In the genomic region with DNA sequence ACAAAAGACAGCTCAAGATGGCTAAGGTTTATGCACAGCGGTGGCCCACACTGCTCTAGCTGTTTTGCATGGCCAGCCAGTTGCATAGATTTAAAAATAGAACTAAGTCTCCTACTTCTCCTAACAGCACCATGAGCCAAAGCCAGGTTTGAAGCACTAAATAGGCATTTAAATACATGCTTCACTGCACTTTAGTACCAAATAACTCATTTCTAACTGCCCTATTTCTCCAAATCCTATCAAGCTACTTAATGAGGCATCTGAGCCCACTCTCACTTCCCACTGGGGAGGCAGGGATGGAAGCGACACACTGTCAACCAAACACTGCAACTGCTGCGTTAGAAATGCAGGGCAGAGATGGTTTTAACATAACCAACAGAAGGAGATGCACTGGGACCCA, we compare ENCODE assay signal across 16 mouse cellular contexts. TPM values are rescaled to one million over a fixed set of nuclear protein-coding genes. Genes with fewer than 3 reads are reported as not detected.
DNase-seq lines count a peak whose midpoint lies in the region; ATAC-seq and TF ChIP-seq lines count a peak whose summit lies in the region.
"Had no signal": no experiment of that assay in that cellular context is flagged by ENCODE, and none has a peak within 500 bp of the region (broad histone marks: within the 10 kb centered on the region; RNA-seq: fewer than 3 reads in every experiment).

No protein-coding gene starts in this region.

- H3K36me3 ChIP-seq in kidney, adult 2 months (ENCODE audit: control insufficient read depth, insufficient read depth, low read length), result no peaks in the 10 kb centered on the region
- no peaks in the 10 kb centered on the region for H3K36me3 ChIP-seq in neural tube, embryonic 13.5 days
- H3K36me3 ChIP-seq: limb, embryonic 15.5 days had no signal

- no peak overlapping the region for H3K4me2 ChIP-seq in neural tube, embryonic 13.5 days
- H3K4me2 ChIP-seq: forebrain, embryonic 13.5 days; limb, embryonic 15.5 days had no signal

- H3K27ac ChIP-seq in kidney, adult 2 months (ENCODE audit: insufficient read depth, low read depth, low read length), result no peak overlapping the region
- peak overlapping the region; percentile 54; the same call in 1 of the 2 replicates for H3K27ac ChIP-seq in neural tube, embryonic 13.5 days (replicated peaks)
- H3K27ac ChIP-seq: forebrain, embryonic 13.5 days; limb, embryonic 15.5 days; macrophage had no signal

- H3K4me1 ChIP-seq in kidney, adult 2 months (ENCODE audit: control insufficient read depth, insufficient read depth, low read length), result no peaks in the 10 kb centered on the region
- peaks cover 20% of the 10 kb centered on the region for H3K4me1 ChIP-seq in neural tube, embryonic 13.5 days (replicated peaks)

- H3K9me3 ChIP-seq in neural tube, embryonic 13.5 days, result no peaks in the 10 kb centered on the region
- H3K9me3 ChIP-seq: forebrain, embryonic 13.5 days; limb, embryonic 15.5 days had no signal

- H3K9ac ChIP-seq in neural tube, embryonic 13.5 days, result no peak overlapping the region
- H3K9ac ChIP-seq: forebrain, embryonic 13.5 days; limb, embryonic 15.5 days had no signal

- DNase-seq in kidney, adult 2 months, result peak; percentile 5
- DNase-seq in kidney, adult 9 months, result no peak
- peak; percentile 42 for DNase-seq in A20 (ENCODE audit: low read depth, low spot score)
- DNase-seq in Muller cell, postnatal 12 days (ENCODE audit: inconsistent ontology term), result peak; percentile 31
- no peak for DNase-seq in urinary bladder, adult 18-20 months (ENCODE audit: low spot score in 2 of 2)
- DNase-seq: adrenal gland, postnatal 25 days; cerebellum, adult 9-11 months; heart, postnatal 36 days; lung, adult 2 months; thymus, postnatal 36 days had no signal

- no peaks in the 10 kb centered on the region for H3K27me3 ChIP-seq in kidney, adult 2 months (replicated peaks; ENCODE audit: control insufficient read depth, insufficient read depth, low read length)
- H3K27me3 ChIP-seq in neural tube, embryonic 13.5 days, result no peaks in the 10 kb centered on the region
- H3K27me3 ChIP-seq: forebrain, embryonic 13.5 days; limb, embryonic 15.5 days had no signal

- peak; percentile 80 for ATAC-seq in neural tube, embryonic 13.5 days (ENCODE audit: low read depth)
- no peak for ATAC-seq in CD4-positive, CD25-positive, alpha-beta regulatory T cell, adult 4 months
- ATAC-seq: forebrain, embryonic 13.5 days; intestine, embryonic 16.5 days had no signal

- no peak for TF ChIP-seq CTCF in kidney, adult 2 months (conservative IDR thresholded peaks at IDR 0.05; ENCODE audit: insufficient read depth, insufficient read length, low read depth, low read length)

- no peak overlapping the region for H3K4me3 ChIP-seq in kidney, adult 2 months (ENCODE audit: insufficient read depth, low read depth, low read length)
- no peak overlapping the region for H3K4me3 ChIP-seq in neural tube, embryonic 13.5 days
- H3K4me3 ChIP-seq: forebrain, embryonic 13.5 days; limb, embryonic 15.5 days had no signal

- TF ChIP-seq POLR2A in kidney, adult 2 months (IDR thresholded peaks at IDR 0.05; ENCODE audit: low read depth, low read length), result no peak

- WGBS in kidney, adult 2 months, result 38% methylated on average over 3 of the region's 3 CpGs
- 27% methylated on average over 3 of the region's 3 CpGs for WGBS in neural tube, embryonic 13.5 days

RNA-seq across cellular contexts. Expression of a gene that starts 14.1 kb away (rescaled TPM):
- 0.05 TPM in 1 of 2 replicates, not detected in the other for polyA plus RNA-seq in kidney, adult 2 months (2012; rRNA removed)
- polyA plus RNA-seq in neural tube, embryonic 13.5 days (2015; fragmentation: Nextera tagmentation; extraction: Ambion mirVana), result not detected in 2 replicates
- not detected for polyA plus RNA-seq in CD4-positive, CD25-positive, alpha-beta regulatory T cell, adult 4 months (2017; shearing (Covaris generic))
- polyA plus RNA-seq: forebrain, embryonic 13.5 days; intestine, embryonic 16.5 days; lung, adult 2 months; macrophage had no signal

RNA-seq across cellular contexts. Expression of a gene that starts 31.5 kb away (rescaled TPM):
- polyA plus RNA-seq in kidney, adult 2 months (2012; rRNA removed), result 34.0 and 36.0 TPM in 2 replicates
- 108 and 113 TPM in 2 replicates for polyA plus RNA-seq in neural tube, embryonic 13.5 days (2015; fragmentation: Nextera tagmentation; extraction: Ambion mirVana)
- polyA plus RNA-seq in CD4-positive, CD25-positive, alpha-beta regulatory T cell, adult 4 months (2017; shearing (Covaris generic)), result 10 to 100 TPM; 32.0 to 36.9 TPM

Comparison
In these comparisons a context has a peak if more than half of its experiments do, and no peak if none do; other contexts are left out.
1. DNase-seq: peak in kidney, adult 2 months (single experiment), A20 (single experiment) and Muller cell, postnatal 12 days (single experiment); none in kidney, adult 9 months (single experiment) and urinary bladder, adult 18-20 months (0 of 2).